Mouse (Mus musculus) left cerebral cortex, postnatal 25 days (tissue): ENCODE data around the gene Jade2. TPM values are rescaled to one million over a fixed set of nuclear protein-coding genes. Genes with fewer than 3 reads are reported as not detected.
"Not testable (repeated sequence)": the region's sequence is repeated elsewhere in the genome, so short reads cannot be mapped to it uniquely, and the experiment has no call there.

Experiments used
- DNase-seq, 2 experiments: peaks; one replicate each; pipeline ENCODE4 v3.0.0; 2022; ENCODE audit warnings: low spot score in 2 of 2, mixed read lengths in 1 of 2
- intact Hi-C: fragments of 180-260 bp; cut with DNase I; formaldehyde crosslinking; loops from one replicate; pipeline ENCODE4 v1.15.1; 2025
- total RNA-seq, 2 experiments: library from RNA; stranded (reverse); gene quantifications; 2 replicates each; pipeline ENCODE4 v1.2.3; 2021

The Jade2 gene
- total RNA-seq, 2 experiments from 2014 or later: 28.7 to 34.5 TPM

DNA sequence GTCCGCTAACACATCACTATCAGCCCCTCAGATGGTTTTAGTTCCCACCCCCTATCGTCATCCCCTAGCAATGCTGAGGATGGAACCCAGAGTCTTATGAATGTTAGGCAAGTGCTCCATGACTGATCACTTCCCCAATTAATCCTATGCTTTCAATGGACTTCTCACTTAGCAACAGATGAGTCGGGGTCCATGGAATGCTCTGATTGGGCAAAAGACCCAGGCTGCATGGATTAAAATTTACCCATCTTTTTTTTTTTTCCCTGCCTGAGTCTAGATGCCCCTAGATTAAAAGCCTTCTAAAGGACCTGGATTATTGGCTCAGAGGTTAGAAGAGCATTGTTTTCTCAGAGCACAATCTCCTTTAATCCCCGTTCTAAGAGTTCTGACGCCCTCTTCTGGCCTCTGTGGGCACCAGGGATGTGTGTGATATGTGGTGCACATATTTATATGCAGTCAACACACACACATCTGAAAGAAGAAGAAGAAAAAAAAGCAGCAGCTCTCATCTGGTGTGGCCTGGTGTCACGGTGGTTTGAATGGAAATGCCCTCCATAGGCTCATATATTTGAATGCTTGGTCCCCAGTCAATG lies 47.7 kb downstream of the Jade2 start:
- peak; percentile 44 to 47 for DNase-seq
- intact Hi-C loops: no loop called here

GRCm38 (mm10) chr11:51807108-51807879 lies 50.2 kb downstream of the Jade2 start:
- intact Hi-C loops: no loop called here
- no peak for DNase-seq

- DNase-seq: peak; percentile 74 to 90
- intact Hi-C loops: no loop called here
Measured at GRCm38 (mm10) chr11:51805221-51805981, 52.1 kb downstream of the Jade2 start.

DNA sequence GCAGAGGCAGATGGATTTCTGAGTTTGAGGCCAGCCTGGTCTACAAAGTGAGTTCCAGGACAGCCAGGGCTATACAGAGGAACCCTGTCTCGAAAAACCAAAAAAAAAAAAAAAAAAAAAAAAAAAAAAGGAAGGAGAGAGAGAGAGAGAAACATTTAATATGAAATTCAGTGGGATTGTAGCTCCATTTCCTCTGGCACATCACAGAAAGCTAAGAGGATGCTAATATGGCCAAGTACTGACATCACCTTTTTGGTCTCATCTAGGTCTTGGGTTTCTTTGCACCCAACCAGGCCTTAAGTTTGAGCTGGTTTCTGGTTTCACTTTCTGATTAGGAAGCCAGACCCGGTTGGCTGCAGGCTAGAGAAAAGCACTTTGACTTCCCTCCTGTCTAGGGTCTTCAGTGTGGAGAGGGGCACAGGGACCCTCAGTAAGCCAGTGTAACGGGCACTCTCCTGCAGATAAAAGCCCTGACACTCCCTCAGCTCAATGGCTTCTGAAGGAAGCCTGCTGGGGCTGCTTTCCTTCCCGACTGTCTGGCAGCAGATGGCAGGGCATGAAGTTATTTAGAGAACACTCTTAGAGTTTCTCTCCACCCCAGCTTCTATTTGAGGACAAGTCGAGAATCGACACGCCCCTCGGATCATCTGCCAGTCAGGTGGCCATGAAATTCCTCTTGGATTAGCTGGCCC lies 56.7 kb downstream of the Jade2 start:
- peak; percentile 42 to 89 for DNase-seq
- intact Hi-C loops: no loop called here

DNA sequence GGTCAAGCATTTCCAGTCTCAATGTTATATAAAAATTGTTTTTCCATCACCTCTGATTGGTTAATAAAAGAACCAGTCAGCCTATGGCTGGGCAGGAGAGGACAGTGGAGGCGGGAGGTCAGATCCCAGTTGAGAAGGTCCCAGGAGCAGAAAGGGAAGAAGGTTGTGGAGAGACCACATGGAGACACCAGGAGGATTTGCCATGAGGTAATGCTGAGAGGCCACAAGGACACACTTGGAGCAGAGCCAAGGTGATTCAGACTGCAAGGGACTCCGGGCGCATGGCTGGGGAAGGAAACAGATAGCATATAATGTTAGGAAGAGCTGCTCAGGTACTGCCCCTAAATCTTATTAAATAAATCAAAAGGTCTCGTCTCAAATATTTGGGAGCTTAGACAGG lies 61.2 kb downstream of the Jade2 start:
- intact Hi-C loops: no loop called here

DNA sequence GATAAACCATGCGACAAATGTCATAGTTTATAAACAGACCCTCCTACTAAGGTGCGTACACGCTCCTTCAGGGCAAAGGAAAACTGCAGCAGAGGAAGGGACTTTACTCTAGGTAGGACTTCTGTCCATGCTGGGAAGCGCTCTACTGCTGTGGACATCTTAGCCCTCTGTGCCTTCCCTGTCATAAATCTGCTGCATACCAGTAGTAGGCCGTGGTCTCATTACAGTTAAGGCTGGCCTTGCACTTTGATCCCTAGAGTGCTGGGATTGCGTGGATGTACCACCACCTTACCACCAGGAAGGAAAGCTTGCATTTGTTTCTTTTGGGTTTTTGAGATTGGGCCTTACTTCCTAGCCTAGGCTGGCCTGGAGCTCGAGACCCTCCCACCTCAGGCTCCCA lies 66.8 kb downstream of the Jade2 start:
- DNase-seq: no peak

More for the DNA sequence above, 61.2 kb downstream of the Jade2 start:
- no peak for DNase-seq

GRCm38 (mm10) chr11:51789735-51790134 lies 67.7 kb downstream of the Jade2 start:
- intact Hi-C loops, DNase-seq: not testable (repeated sequence)

More for the DNA sequence above, 66.8 kb downstream of the Jade2 start:
- intact Hi-C loops: no loop called here

GRCm38 (mm10) chr11:51785926-51786325 lies 71.5 kb downstream of the Jade2 start:
- no peak for DNase-seq
- intact Hi-C loops: no loop called here

DNA sequence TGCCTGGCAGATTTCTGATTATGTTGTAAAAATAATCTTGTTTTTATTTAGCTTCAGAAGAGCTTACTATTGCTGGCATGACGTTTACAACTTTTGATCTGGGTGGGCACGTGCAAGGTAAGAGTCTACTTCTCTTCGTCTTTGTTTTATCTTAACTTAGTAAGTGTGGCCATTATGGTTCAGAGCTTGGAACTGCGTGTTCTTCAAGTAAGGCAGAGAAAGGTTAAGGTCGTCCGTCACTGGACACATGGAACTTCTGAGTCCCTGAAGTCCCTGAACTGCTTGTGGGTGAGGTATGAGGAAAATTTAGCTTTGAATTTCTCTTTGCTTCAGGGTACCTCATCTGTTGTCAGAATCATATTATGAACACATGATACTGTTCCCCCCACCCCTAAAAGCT lies 74.7 kb downstream of the Jade2 start:
- intact Hi-C loops: no loop called here

DNA sequence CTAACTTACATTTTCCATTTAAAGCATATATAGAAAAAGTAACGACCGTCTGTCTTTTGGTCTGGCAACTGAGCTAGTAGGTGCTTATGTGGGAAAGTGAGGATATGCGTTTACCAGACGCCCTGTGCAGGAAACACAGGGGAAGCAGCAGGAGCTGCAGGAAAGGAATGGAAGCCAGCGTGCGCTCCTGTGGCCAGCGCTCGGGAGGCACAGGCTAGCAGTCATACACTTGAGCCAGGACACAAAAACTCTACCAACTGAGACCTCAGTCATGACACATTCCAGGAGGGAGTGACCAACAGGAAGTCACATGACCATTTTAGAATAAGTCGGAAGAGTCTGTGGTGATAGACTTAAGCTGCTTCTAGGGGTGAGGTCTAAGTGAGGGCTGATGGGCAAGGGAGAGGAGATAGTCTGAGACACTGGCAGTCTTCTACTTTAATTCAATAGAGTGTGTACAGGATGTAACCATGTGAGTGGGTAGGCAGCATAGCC lies 76.6 kb downstream of the Jade2 start:
- DNase-seq: no peak
- intact Hi-C loops: no loop called here

More for the DNA sequence above, 74.7 kb downstream of the Jade2 start:
- no peak for DNase-seq

GRCm38 (mm10) chr11:51777478-51777877 lies 80.0 kb downstream of the Jade2 start:
- DNase-seq: no peak
- intact Hi-C loops: no loop called here

DNA sequence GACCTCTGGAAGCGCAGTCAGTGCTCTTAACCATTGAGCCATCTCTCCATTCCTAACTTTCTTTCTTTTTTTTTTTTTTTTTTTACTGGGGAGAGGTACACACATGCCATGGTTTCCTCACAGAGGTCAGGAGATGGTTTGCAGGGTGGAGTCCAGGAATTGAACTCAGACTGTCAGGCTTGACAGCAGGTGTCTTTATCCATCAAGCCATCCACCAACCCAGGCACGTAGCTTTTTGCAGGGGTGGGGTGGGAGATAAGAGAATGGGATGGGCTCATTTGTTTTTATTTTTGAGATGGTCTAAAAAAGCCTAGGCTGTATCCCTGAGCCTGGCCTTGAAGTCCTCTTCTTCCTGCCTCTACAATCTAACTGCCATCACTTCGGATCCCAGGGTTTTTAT lies 81.9 kb downstream of the Jade2 start:
- intact Hi-C loops: no loop called here
- no peak for DNase-seq

- no peak for DNase-seq
- intact Hi-C loops: no loop called here
Measured at GRCm38 (mm10) chr11:51768296-51768695, 89.2 kb downstream of the Jade2 start.

DNA sequence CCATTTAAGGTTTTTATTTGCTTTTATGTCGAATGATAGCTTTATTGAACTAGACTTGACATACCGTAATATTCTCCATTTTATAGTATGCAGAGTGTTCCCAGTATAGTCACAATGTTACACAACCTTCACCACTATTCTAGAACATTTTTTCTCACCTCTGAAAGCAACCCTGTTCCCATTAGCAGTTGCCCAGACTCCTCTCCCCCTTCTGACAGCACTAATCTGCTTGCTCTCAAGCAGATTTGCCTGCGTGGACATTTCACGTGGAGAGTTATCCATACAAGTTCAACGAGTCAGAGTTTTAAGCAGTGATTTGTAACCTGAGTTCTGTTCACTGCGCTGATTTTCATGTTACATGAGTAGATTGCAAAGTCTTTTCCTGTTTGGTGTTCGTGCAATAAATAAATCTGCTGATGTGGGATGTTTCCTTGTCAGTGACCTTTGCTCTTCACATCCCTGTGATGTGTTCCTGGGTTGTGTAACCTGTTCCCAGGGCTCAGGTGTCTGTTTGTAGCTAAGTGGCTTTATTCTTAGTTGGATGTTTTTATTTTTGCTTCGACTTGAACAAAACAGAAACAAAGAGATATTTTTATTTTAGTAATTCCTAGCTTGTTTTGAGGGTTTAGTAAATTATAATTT lies 89.8 kb downstream of the Jade2 start:
- intact Hi-C loops: no loop called here
- no peak for DNase-seq

DNA sequence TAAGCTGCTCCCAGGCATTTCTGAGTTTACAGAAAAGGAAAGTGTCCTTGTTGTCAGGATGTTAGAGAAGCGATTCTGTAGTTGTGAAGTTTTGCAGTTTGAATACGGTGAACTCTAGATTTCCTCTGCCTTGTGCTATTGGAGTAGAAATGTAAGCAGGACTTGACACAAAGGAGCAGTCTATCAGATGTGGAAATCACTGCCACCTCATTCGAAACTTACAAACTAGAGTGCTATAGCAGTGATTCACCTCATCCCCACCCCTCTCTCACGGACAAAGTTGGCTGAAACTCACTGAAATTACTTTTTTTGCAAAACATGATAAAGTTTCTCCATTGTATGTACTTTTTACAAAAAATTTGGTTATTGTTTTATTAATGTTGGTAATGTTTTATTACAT lies 92.6 kb downstream of the Jade2 start:
- intact Hi-C loops: no loop called here
- DNase-seq: no peak

DNA sequence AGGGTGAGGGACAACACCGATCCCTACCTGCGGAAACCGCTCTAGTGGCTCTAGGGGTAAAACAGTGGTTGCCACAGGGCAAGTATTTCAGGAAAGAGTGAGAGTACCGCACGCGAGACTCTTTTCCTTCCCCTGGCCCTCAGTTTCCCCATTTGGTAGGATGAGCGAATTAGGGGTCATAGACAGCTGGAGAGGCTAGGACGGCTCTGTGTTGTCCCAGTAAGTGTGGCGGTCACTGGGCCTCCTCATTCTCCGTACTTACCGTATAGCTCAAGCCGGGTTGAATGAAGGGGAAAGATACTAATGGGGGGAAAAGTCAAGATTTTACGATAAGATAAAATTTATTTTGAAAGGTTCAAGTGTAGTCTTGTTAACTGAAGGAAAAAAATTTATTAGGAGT lies 93.5 kb downstream of the Jade2 start:
- intact Hi-C loops: no loop called here
- no peak for DNase-seq
